Mouse (Mus musculus): ENCODE data around the gene Mtus2. TPM values are rescaled to one million over a fixed set of nuclear protein-coding genes. Genes with fewer than 3 reads are reported as not detected.
A peak's percentile ranks its signal among the peaks of the same experiment; 100 is the strongest.
"Not testable (repeated sequence)": the region's sequence is repeated elsewhere in the genome, so short reads cannot be mapped to it uniquely, and the experiment has no call there.

Gene Mtus2
- polyA plus RNA-seq, 1 experiment from 2014 or later, result 48.9 TPM

- no peak for ATAC-seq (ENCODE audit: low FRiP score)
- Histone ChIP-seq H3K4me1 (no peaks in the 10 kb centered on the region), H3K27ac (no peak overlapping the region), H3K36me3 (peaks cover 9% of the 10 kb centered on the region), H3K27me3 (no peaks in the 10 kb centered on the region), H3K9me3 (replicated peaks) (no peaks in the 10 kb centered on the region), H3K4me2 (replicated peaks) (no peak overlapping the region), H3K9ac (no peak overlapping the region), H3K4me3 (no peak overlapping the region)
- 95% methylated on average over 5 of the region's 5 CpGs for WGBS
Measured at GRCm38 (mm10) chr5:148314931-148315330, 357.8 kb downstream of the Mtus2 start.

- H3K4me2 ChIP-seq (replicated peaks), result no peak overlapping the region
- no peak overlapping the region for H3K27ac ChIP-seq
- no peaks in the 10 kb centered on the region for H3K36me3 ChIP-seq
- H3K9me3 ChIP-seq (replicated peaks), result no peaks in the 10 kb centered on the region
- no peak overlapping the region for H3K9ac ChIP-seq
- no peak overlapping the region for H3K4me3 ChIP-seq
- 46% methylated on average over 4 of the region's 4 CpGs for whole genome bisulfite sequencing
- H3K4me1 ChIP-seq, result no peaks in the 10 kb centered on the region
- no peaks in the 10 kb centered on the region for H3K27me3 ChIP-seq
- no peak for ATAC-seq (ENCODE audit: low FRiP score)
Measured at GRCm38 (mm10) chr5:148325317-148325885, 368.3 kb downstream of the Mtus2 start.

- WGBS, result 96% methylated on average over 9 of the region's 9 CpGs
- H3K4me2 ChIP-seq (replicated peaks); H3K27me3 ChIP-seq; H3K9ac ChIP-seq; H3K27ac ChIP-seq; ATAC-seq (ENCODE audit: low FRiP score); H3K4me3 ChIP-seq; H3K9me3 ChIP-seq (replicated peaks); H3K36me3 ChIP-seq; H3K4me1 ChIP-seq: not testable (repeated sequence)
Measured at GRCm38 (mm10) chr5:148326295-148326694, 369.2 kb downstream of the Mtus2 start.

GRCm38 (mm10) chr5:148328982-148329381 lies 371.9 kb downstream of the Mtus2 start:
- H3K9ac ChIP-seq, result no peak overlapping the region
- no peak for ATAC-seq (ENCODE audit: low FRiP score)

GRCm38 (mm10) chr5:148331229-148331776 lies 374.2 kb downstream of the Mtus2 start:
- Histone ChIP-seq H3K9ac (no peak overlapping the region), H3K9me3 (replicated peaks) (no peaks in the 10 kb centered on the region), H3K27ac (no peak overlapping the region), H3K27me3 (no peaks in the 10 kb centered on the region), H3K4me2 (replicated peaks) (no peak overlapping the region), H3K36me3 (0 out of 2 replicates have a peak, but pooled peaks cover under 1% of the 10 kb centered on the region), H3K4me3 (no peak overlapping the region), H3K4me1 (0 out of 2 replicates have a peak, but pooled peaks cover 5% of the 10 kb centered on the region)
- 90% methylated on average over 11 of the region's 11 CpGs for WGBS
- ATAC-seq (ENCODE audit: low FRiP score), result no peak

More at GRCm38 (mm10) chr5:148328982-148329381, 371.9 kb downstream of the Mtus2 start:
- no peaks in the 10 kb centered on the region for H3K9me3 ChIP-seq (replicated peaks)
- WGBS, result 91% methylated on average over 3 of the region's 3 CpGs
- no peak overlapping the region for H3K4me2 ChIP-seq (replicated peaks)
- no peaks in the 10 kb centered on the region for H3K36me3 ChIP-seq
- no peak overlapping the region for H3K4me3 ChIP-seq
- 0 out of 2 replicates have a peak, but pooled peaks cover 5% of the 10 kb centered on the region for H3K4me1 ChIP-seq
- no peak overlapping the region for H3K27ac ChIP-seq
- no peaks in the 10 kb centered on the region for H3K27me3 ChIP-seq

- Histone ChIP-seq H3K4me3 (no peak overlapping the region), H3K27ac (no peak overlapping the region), H3K4me1 (0 out of 2 replicates have a peak, but pooled peaks cover 5% of the 10 kb centered on the region), H3K4me2 (replicated peaks) (no peak overlapping the region), H3K27me3 (no peaks in the 10 kb centered on the region), H3K36me3 (0 out of 2 replicates have a peak, but pooled peaks cover 3% of the 10 kb centered on the region), H3K9ac (no peak overlapping the region), H3K9me3 (replicated peaks) (no peaks in the 10 kb centered on the region)
- ATAC-seq (ENCODE audit: low FRiP score), result no peak; the same call in none of the 2 replicates
- WGBS, result 88% methylated on average over 18 of the region's 18 CpGs
Measured at GRCm38 (mm10) chr5:148331926-148332621, 375.0 kb downstream of the Mtus2 start.

GRCm38 (mm10) chr5:148332622-148332974 lies 375.5 kb downstream of the Mtus2 start:
- ATAC-seq (ENCODE audit: low FRiP score), result peak; percentile 63
- Histone ChIP-seq H3K4me2 (replicated peaks) (no peak overlapping the region), H3K4me3 (no peak overlapping the region), H3K27me3 (no peaks in the 10 kb centered on the region), H3K36me3 (0 out of 2 replicates have a peak, but pooled peaks cover 3% of the 10 kb centered on the region), H3K4me1 (0 out of 2 replicates have a peak, but pooled peaks cover 5% of the 10 kb centered on the region), H3K27ac (no peak overlapping the region), H3K9ac (no peak overlapping the region), H3K9me3 (replicated peaks) (no peaks in the 10 kb centered on the region)
- WGBS, result 37% methylated on average over 8 of the region's 8 CpGs

GRCm38 (mm10) chr5:148339126-148339525 lies 382.0 kb downstream of the Mtus2 start:
- 94% methylated on average over 5 of the region's 5 CpGs for WGBS
- Histone ChIP-seq H3K4me3 (no peak overlapping the region), H3K27me3 (no peaks in the 10 kb centered on the region), H3K27ac (no peak overlapping the region), H3K36me3 (0 out of 2 replicates have a peak, but pooled peaks cover 3% of the 10 kb centered on the region), H3K4me1 (peaks cover 13% of the 10 kb centered on the region), H3K9ac (no peak overlapping the region), H3K4me2 (replicated peaks) (no peak overlapping the region), H3K9me3 (replicated peaks) (no peaks in the 10 kb centered on the region)
- no peak for ATAC-seq (ENCODE audit: low FRiP score)

GRCm38 (mm10) chr5:148342061-148342741 lies 385.1 kb downstream of the Mtus2 start:
- Histone ChIP-seq H3K27me3 (no peaks in the 10 kb centered on the region), H3K4me2 (replicated peaks) (peak overlapping the region; percentile 44), H3K27ac (peak overlapping the region; percentile 61), H3K4me1 (peaks cover 13% of the 10 kb centered on the region), H3K9me3 (replicated peaks) (no peaks in the 10 kb centered on the region), H3K9ac (no peak overlapping the region), H3K4me3 (peak overlapping the region; percentile 8; the same call in 1 of the 2 replicates), H3K36me3 (no peaks in the 10 kb centered on the region)
- ATAC-seq (ENCODE audit: low FRiP score), result peak; percentile 64
- 42% methylated on average over 26 of the region's 26 CpGs for WGBS

GRCm38 (mm10) chr5:148344374-148344773 lies 387.3 kb downstream of the Mtus2 start:
- Histone ChIP-seq H3K4me2 (replicated peaks) (no peak overlapping the region), H3K36me3 (no peaks in the 10 kb centered on the region), H3K4me1 (peaks cover 22% of the 10 kb centered on the region), H3K9me3 (replicated peaks) (no peaks in the 10 kb centered on the region), H3K27me3 (no peaks in the 10 kb centered on the region), H3K9ac (no peak overlapping the region), H3K4me3 (no peak overlapping the region), H3K27ac (no peak overlapping the region)
- WGBS, result 87% methylated on average over 5 of the region's 5 CpGs
- no peak for ATAC-seq (ENCODE audit: low FRiP score)

- H3K36me3 ChIP-seq, result no peaks in the 10 kb centered on the region
- H3K9ac ChIP-seq, result no peak overlapping the region
- no peak for ATAC-seq (ENCODE audit: low FRiP score)
- H3K9me3 ChIP-seq (replicated peaks), result no peaks in the 10 kb centered on the region
- H3K27me3 ChIP-seq, result no peaks in the 10 kb centered on the region
- no peak overlapping the region for H3K4me2 ChIP-seq (replicated peaks)
- WGBS, result 79% methylated on average over 8 of the region's 8 CpGs
- H3K4me3 ChIP-seq, result no peak overlapping the region
- peaks cover 28% of the 10 kb centered on the region for H3K4me1 ChIP-seq
- no peak overlapping the region for H3K27ac ChIP-seq
Measured at GRCm38 (mm10) chr5:148346543-148346942, 389.4 kb downstream of the Mtus2 start.

- H3K9ac ChIP-seq, result no peak overlapping the region
- no peak for ATAC-seq (ENCODE audit: low FRiP score)
- no peaks in the 10 kb centered on the region for H3K9me3 ChIP-seq (replicated peaks)
- no peaks in the 10 kb centered on the region for H3K27me3 ChIP-seq
- no peak overlapping the region for H3K4me3 ChIP-seq
- H3K36me3 ChIP-seq, result no peaks in the 10 kb centered on the region
- H3K27ac ChIP-seq, result no peak overlapping the region
- H3K4me2 ChIP-seq (replicated peaks), result no peak overlapping the region
- H3K4me1 ChIP-seq, result peaks cover 17% of the 10 kb centered on the region; the same call in 1 of the 2 replicates
- WGBS, result 59% methylated on average over 8 of the region's 8 CpGs
Measured at GRCm38 (mm10) chr5:148348153-148348552, 391.0 kb downstream of the Mtus2 start.

Measured in hindbrain, embryonic 12.5 days (tissue).